Mouse (Mus musculus) forebrain, embryonic 13.5 days (tissue): ENCODE results near the gene Myh7. TPM values are rescaled to one million over a fixed set of nuclear protein-coding genes. Genes with fewer than 3 reads are reported as not detected.
A peak's percentile ranks its signal among the peaks of the same experiment; 100 is the strongest.
"Not testable (repeated sequence)": the region's sequence is repeated elsewhere in the genome, so short reads cannot be mapped to it uniquely, and the experiment has no call there.

ENCODE experiments used
- ATAC-seq: fragments of 200-750 bp; cut with Nextera tagmentation; 2 replicates; pipeline ENCODE4 v1.8.0; 2017
- H3K27ac ChIP-seq: fragments of 300-500 bp; sonication (generic); 2 replicates; pipeline ENCODE4 v1.5.1; 2015; ENCODE audit warnings: inconsistent platforms, mild to moderate bottlenecking, moderate library complexity
- H3K27me3 ChIP-seq: fragments of 300-500 bp; sonication (generic); 2 replicates; pipeline ENCODE4 v1.6.1; 2015; ENCODE audit warnings: mild to moderate bottlenecking, inconsistent platforms
- H3K36me3 ChIP-seq: fragments of 300-500 bp; sonication (generic); 2 replicates; pipeline ENCODE4 v1.6.1; 2015; ENCODE audit warnings: mild to moderate bottlenecking, inconsistent platforms; ENCODE audit not compliant: poor library complexity, severe bottlenecking
- H3K4me1 ChIP-seq: fragments of 300-500 bp; sonication (generic); 2 replicates; pipeline ENCODE4 v1.6.1; 2015; ENCODE audit warnings: inconsistent platforms
- H3K4me2 ChIP-seq: fragments of 300-500 bp; sonication (generic); 2 replicates; pipeline ENCODE4 v1.6.1; 2015; ENCODE audit warnings: inconsistent platforms, mild to moderate bottlenecking, moderate library complexity
- H3K4me3 ChIP-seq: fragments of 300-500 bp; sonication (generic); 2 replicates; pipeline ENCODE4 v1.5.1; 2015; ENCODE audit warnings: mild to moderate bottlenecking, inconsistent platforms
- H3K9ac ChIP-seq: fragments of 300-500 bp; sonication (generic); 2 replicates; pipeline ENCODE4 v1.6.1; 2015; ENCODE audit warnings: mild to moderate bottlenecking, inconsistent platforms
- H3K9me3 ChIP-seq: fragments of 300-500 bp; sonication (generic); replicated peaks from 2 replicates; pipeline ENCODE4 v1.6.1; 2016; ENCODE audit warnings: inconsistent platforms
- whole genome bisulfite sequencing: fragments of 180-500 bp; shearing (Covaris S2); methylation state at CpG from one replicate; pipeline ENCODE4 v1.1.7; 2015; 5-methylcytosine and 5-hydroxymethylcytosine counted together
- polyA plus RNA-seq: library from polyadenylated mRNA; unstranded; fragments of >200 nt; fragmentation: Nextera tagmentation; extraction: Ambion mirVana; gene quantifications from 2 replicates; pipeline ENCODE4 v1.2.1, GENCODE M21; 2015

Gene Myh7
- polyA plus RNA-seq, 1 experiment from 2014 or later, result 2.5 TPM

DNA sequence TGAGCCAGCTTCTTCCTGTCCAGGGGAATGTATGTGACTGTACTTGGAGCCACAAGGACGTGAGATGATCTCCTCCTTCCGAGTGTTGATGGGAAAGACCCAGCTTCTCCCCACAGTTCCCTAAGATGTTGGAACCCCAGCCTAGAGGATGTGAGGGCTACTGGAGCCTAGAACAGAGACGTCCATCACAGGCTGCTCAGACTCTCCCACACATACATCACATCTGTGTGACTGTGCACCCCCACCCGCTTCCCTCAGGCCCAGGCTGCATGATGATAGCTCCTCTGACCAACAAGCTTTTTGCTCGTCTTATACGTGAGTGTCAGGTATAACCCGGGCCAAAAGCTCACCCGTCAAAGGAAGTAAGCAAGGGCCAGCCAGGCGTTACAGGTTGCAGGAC, 45.6 kb downstream of the Myh7 start:
- no peaks in the 10 kb centered on the region for H3K27me3 ChIP-seq
- H3K36me3 ChIP-seq, result no peaks in the 10 kb centered on the region
- no peak overlapping the region for H3K4me2 ChIP-seq
- H3K4me1 ChIP-seq, result no peaks in the 10 kb centered on the region
- no peak overlapping the region for H3K27ac ChIP-seq
- WGBS, result 90% methylated on average over 9 of the region's 9 CpGs
- H3K9me3 ChIP-seq, result no peaks in the 10 kb centered on the region
- H3K4me3 ChIP-seq, result no peak overlapping the region
- ATAC-seq, result no peak
- H3K9ac ChIP-seq, result no peak overlapping the region

DNA sequence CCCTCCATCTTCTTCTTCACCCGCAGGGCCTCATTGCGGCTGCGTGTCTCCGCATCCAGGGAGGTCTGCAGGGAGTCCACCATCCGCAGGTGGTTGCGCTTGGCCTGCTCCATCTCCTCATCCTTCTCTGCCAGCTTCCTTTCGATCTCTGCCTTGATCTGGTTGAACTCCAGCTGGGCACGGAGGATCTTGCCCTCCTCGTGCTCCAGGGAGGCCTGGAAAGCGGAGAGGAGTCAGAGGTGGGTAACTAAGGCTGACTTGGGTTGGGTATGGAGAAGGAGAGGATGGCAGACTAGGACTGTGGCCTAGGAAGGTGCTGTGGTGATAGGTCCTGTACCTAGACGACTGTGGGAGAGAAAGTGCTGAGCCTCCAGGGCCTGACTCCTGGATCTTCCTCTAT, 47.4 kb downstream of the Myh7 start:
- not testable (repeated sequence) for H3K27ac ChIP-seq, H3K4me1 ChIP-seq, H3K9me3 ChIP-seq, H3K36me3 ChIP-seq, H3K27me3 ChIP-seq, H3K4me3 ChIP-seq, ATAC-seq, H3K9ac ChIP-seq, H3K4me2 ChIP-seq
- WGBS, result 88% methylated on average over 11 of the region's 11 CpGs

DNA sequence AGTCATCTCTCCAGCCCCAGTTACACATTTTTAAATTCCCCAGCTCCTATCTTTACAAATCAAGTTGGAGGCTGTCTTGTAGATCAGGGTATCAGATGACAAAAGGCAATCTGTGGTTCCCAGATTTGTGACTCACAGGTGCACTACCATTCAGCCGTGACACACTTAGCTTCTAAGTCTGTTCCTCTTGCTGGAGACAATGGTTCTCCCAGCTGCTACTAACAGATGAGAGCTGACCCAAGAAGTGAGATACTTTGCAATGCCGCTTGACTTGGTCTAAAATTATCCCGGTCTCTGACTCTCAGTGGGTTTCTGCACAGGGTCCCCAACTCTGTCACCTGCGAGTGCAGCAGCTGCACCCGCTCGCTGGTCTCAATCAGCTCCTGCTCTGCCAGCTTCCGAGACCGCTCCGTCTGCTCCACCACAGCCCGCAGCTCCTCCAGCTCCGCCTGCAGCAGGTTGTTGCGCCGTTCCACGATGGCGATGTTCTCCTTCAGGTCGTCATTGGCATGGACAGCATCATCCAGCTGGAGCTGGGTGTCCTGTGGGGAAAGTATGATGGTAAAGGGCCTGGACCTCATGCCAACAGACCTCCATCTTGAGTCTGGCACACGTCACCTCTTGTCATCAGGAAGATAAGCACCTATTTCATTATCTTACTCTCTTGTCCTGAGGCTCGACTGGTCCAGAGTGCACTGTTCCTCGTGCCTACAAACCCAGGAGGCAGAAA, 48.3 kb downstream of the Myh7 start:
- H3K4me1 ChIP-seq, result no peaks in the 10 kb centered on the region
- H3K4me2 ChIP-seq, result no peak overlapping the region
- no peaks in the 10 kb centered on the region for H3K36me3 ChIP-seq
- H3K27me3 ChIP-seq, result no peaks in the 10 kb centered on the region
- ATAC-seq, result no peak
- H3K4me3 ChIP-seq, result no peak overlapping the region
- WGBS, result 86% methylated on average over 19 of the region's 19 CpGs
- H3K9ac ChIP-seq, result no peak overlapping the region
- H3K9me3 ChIP-seq, result no peaks in the 10 kb centered on the region
- no peak overlapping the region for H3K27ac ChIP-seq

DNA sequence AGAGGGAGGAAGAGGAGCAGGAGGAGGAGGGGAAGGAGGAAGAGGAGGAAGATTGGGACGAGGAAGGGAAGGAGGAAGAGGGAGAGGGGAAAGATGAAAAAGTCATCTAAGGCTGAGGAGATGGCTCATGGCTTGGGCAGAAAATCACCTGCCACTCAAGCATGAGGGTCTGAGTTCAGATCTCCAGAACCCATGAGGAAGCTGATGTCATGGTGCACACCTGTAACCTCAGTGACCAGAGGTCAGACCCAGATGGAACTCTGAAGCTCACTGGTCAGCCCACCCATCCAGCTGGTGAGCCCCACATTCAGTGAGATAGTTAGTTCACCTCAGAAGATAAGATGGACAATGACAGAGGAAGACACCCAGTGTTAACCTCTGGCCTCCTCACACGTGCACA, 49.5 kb downstream of the Myh7 start:
- Histone ChIP-seq H3K4me1 (no peaks in the 10 kb centered on the region), H3K36me3 (no peaks in the 10 kb centered on the region), H3K27ac (no peak overlapping the region), H3K9me3 (no peaks in the 10 kb centered on the region), H3K4me3 (no peak overlapping the region), H3K27me3 (no peaks in the 10 kb centered on the region), H3K4me2 (no peak overlapping the region), H3K9ac (no peak overlapping the region)
- 66% methylated on average over 2 of the region's 2 CpGs for WGBS
- ATAC-seq, result no peak

DNA sequence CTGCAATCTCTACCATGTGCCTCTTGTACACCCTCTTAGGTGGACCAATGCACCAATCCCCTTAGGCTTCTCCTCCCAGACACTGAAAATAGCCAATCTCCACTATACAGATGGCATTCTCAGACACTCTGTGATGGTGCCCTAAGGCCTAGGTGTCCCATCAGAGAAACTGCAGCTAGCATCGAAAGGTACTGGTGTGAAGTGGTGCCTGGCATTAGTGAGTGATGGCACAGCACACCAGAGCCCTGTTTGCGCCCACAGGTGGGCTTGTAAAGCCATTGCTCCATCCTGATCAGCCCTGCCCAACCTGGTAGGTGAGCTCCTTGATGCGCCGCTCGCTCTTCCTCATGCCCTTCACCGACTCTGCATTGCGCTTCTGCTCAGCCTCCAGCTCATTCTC, 50.5 kb downstream of the Myh7 start:
- H3K9me3 ChIP-seq, result no peaks in the 10 kb centered on the region
- H3K27me3 ChIP-seq, result no peaks in the 10 kb centered on the region
- no peak overlapping the region for H3K4me2 ChIP-seq
- no peak overlapping the region for H3K9ac ChIP-seq
- H3K4me1 ChIP-seq, result no peaks in the 10 kb centered on the region
- no peak overlapping the region for H3K4me3 ChIP-seq
- no peaks in the 10 kb centered on the region for H3K36me3 ChIP-seq
- WGBS, result 95% methylated on average over 7 of the region's 7 CpGs
- no peak for ATAC-seq
- H3K27ac ChIP-seq, result no peak overlapping the region

DNA sequence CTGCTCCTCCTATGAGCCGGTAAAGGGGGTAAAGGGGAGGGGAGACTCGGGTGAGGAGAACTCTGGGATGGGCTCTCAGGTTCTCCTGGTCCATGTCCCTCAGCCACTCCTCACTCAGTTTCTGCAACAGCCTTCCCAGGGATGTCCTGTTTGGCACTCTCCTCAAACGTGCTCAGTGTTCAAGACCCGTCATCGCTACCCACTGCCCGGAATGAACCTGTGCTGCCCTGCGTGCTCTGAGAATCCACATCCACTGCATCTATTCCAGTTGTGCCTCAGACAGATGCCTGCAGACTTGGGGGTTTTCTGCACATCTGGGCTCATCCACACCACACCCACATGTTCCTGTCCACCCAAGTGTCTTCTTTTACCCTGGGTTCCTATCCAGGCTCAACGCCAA, 51.9 kb downstream of the Myh7 start:
- Histone ChIP-seq H3K27me3 (no peaks in the 10 kb centered on the region), H3K9me3 (no peaks in the 10 kb centered on the region), H3K9ac (no peak overlapping the region), H3K4me2 (no peak overlapping the region), H3K27ac (no peak overlapping the region), H3K4me3 (no peak overlapping the region), H3K4me1 (no peaks in the 10 kb centered on the region), H3K36me3 (no peaks in the 10 kb centered on the region)
- ATAC-seq, result no peak
- WGBS, result 93% methylated on average over 8 of the region's 8 CpGs

DNA sequence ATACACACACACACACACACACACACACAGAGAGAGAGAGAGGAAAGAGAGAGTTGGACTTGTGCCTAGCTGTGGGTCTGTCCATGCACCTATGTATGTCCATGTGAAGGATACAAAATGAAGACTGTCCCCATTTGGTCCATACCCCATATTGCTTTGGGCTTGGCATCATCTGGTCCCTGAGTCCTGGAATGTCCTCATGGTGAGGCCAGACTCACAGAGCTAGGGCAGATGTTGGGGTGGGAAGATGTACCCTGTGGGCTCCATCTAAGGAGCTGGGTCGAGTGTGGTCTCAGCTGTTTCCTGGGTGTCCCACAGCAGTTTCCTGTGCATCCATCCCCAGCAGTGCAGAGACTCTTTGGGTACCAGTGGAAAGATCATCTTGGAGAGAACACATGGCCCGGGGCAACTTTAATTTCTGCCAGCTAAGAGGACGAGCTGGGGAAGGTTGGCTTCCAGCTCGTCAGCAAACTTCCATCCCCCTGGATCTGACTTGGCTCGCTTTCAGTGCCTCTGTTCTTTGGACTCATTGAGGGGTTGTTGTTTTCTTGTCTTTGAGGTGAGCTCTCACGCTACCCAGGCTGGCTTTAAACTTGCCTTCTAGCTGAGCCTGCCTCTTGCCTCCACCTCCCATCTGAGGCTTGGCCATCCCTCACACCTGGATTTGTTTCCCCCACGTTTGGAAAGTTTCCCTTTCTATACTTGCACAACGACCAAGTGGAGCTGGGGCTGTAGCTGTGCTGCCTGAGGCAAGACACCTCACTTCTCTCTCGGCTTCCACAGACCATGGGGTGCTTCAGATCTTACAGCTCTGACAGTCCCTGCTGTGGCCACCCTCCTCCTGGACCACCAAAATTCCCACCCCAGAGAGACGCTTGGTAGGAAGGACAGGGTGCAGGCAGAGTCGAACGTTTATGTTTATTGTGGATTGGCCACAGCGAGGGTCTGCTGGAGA, 53.1 kb downstream of the Myh7 start:
- H3K9ac ChIP-seq, result no peak overlapping the region
- peaks cover 4% of the 10 kb centered on the region; the same call in 1 of the 2 replicates for H3K4me1 ChIP-seq
- no peak overlapping the region for H3K4me2 ChIP-seq
- H3K4me3 ChIP-seq, result no peak overlapping the region
- H3K9me3 ChIP-seq, result no peaks in the 10 kb centered on the region
- H3K36me3 ChIP-seq, result no peaks in the 10 kb centered on the region
- 66% methylated on average over 13 of the region's 13 CpGs for WGBS
- H3K27me3 ChIP-seq, result no peaks in the 10 kb centered on the region
- H3K27ac ChIP-seq, result no peak overlapping the region
- no peak for ATAC-seq

DNA sequence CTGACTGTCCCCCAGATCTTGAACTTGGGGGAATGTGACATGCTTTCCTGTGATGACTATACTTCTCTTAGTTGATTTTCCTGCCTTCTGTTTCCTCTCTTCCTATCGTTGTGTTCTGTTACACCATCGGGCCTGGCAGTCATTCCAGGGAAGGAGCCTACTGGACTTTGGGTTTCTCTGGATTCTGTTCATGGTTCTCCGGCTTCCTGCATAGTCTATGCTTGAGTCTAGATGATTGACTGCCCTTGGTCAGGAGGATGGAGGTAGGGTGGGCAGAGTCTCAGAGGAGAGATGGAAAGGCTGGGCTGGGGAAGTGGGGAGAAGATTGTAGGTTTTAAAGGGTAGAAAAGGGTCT, 54.3 kb downstream of the Myh7 start:
- H3K27me3 ChIP-seq, result no peaks in the 10 kb centered on the region
- peaks cover 14% of the 10 kb centered on the region for H3K4me1 ChIP-seq
- H3K4me2 ChIP-seq, result no peak overlapping the region
- no peaks in the 10 kb centered on the region for H3K36me3 ChIP-seq
- WGBS, result 91% methylated on average over 3 of the region's 3 CpGs
- H3K27ac ChIP-seq, result no peak overlapping the region
- H3K9me3 ChIP-seq, result no peaks in the 10 kb centered on the region
- no peak overlapping the region for H3K9ac ChIP-seq
- H3K4me3 ChIP-seq, result no peak overlapping the region
- ATAC-seq, result no peak

DNA sequence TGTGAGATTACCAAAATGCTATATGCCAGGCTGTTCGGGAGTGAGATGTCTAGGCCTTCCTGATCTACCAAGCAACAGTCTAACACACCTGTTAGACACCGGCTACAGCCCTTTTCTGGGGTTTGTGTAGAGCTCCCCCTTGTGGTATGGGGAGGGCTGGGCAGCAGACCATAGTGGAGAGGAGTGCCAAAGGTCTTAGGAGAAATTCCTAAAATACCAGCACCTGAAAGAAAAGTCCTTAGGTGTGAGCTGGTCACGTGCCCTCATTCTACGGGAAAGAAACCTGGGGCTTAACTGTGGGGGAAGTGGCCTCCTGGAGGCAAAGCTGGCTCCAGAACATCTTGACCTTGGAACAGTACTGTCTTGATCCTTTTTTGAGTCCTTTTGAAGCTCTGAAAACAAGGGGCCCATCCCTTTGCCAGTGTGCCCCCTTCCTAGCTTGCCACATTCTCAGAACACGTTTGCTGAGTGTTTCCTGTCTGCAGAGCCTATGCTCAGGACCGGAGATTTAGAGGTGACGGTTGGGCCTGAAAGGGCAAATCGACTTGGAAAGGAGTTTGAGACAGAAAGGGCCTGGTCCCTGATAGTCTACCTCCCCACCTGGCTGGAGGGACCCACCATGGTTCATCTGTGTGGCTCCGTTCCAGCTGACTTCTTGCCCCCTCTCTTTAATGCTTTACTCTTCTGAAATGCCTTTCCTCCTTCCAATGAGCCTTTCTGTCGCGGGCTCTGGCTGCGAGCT, 54.8 kb downstream of the Myh7 start:
- H3K4me1 ChIP-seq, result peaks cover 14% of the 10 kb centered on the region
- no peak overlapping the region for H3K4me3 ChIP-seq
- H3K9me3 ChIP-seq, result no peaks in the 10 kb centered on the region
- no peaks in the 10 kb centered on the region for H3K36me3 ChIP-seq
- ATAC-seq, result peak; percentile 41; the same call in 1 of the 2 replicates
- WGBS, result 52% methylated on average over 12 of the region's 12 CpGs
- H3K9ac ChIP-seq, result no peak overlapping the region
- H3K27ac ChIP-seq, result no peak overlapping the region
- H3K27me3 ChIP-seq, result no peaks in the 10 kb centered on the region
- no peak overlapping the region for H3K4me2 ChIP-seq

DNA sequence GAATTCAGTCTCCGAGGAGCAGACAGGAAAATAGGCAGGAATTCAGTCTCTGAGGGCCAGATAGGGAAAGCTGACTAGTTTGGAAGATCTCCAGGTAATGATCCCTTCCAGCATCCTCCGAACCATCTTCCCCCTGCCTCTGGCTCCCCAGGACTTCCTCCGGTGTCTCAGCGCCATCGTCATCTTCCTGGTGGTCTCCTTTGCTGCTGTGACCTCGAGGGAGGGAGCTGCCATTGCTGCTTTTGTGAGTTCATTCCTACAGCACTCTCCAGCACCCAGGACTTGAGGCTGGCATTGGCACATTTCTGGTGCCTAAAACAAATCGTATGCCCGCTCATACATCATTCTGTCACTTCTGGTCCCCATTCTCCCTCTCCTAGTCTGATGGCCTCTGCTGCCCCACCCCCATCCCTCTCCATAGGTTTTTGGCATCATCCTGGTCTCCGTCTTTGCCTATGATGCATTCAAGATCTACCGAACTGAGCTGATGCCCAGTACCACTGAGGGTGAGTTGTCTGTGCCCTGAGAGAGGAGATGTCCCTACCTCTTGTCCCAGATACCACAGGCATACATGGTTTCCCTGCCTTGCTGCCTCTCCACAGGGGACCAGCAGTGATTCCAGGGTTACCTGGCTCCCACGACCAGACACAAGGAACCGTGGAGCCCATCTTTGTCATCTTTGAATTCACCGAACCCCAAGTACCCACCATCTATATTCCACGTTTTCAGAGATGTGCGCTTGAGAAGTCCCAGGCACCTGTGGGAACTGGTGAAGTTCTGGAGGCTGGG, 55.8 kb downstream of the Myh7 start:
- ATAC-seq, result no peak
- Histone ChIP-seq H3K4me1 (peaks cover 14% of the 10 kb centered on the region), H3K27ac (no peak overlapping the region), H3K9me3 (no peaks in the 10 kb centered on the region), H3K9ac (no peak overlapping the region), H3K36me3 (no peaks in the 10 kb centered on the region), H3K4me3 (no peak overlapping the region), H3K27me3 (no peaks in the 10 kb centered on the region), H3K4me2 (no peak overlapping the region)
- 80% methylated on average over 15 of the region's 15 CpGs for WGBS

DNA sequence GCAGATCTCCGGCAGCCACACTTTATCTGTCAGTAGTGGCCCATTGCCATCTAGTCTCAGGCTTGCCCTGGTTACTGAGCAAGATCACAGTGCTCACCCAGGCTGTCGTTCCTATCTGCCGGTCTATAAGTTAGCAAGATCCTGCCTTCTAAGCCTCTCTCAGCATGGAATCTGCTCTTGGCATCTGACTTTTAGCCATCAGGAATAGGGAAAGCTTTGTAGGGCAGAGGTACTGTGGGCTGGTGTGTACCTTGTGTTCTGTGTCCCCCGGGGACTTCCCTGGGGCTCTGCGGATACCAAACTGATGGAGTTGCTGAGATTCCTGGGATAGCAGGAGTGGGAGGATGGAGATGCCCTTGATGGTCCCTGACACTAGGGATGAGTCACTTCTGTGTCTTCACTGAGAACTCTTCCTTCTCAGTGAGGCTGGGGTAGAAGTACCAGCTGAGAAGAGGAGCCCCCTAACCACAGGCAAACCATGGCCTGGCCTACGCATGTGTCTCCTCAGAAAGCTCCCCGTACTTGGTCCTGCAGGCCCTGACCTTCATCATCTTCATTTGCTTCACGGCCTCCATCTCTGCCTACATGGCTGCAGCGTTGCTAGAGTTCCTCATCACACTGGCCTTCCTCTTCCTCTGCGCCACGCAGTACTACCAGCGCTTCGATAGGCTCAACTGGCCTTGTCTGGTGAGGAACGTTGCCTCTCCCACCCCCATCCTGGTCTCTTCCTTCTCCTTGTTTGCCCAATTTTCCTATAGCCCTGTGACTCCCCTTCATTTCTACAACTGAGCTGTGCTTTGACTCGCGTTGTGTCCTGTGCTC, 56.9 kb downstream of the Myh7 start:
- no peak overlapping the region for H3K4me3 ChIP-seq
- H3K27ac ChIP-seq, result no peak overlapping the region
- H3K9ac ChIP-seq, result no peak overlapping the region
- H3K9me3 ChIP-seq, result no peaks in the 10 kb centered on the region
- 93% methylated on average over 16 of the region's 16 CpGs for WGBS
- no peaks in the 10 kb centered on the region for H3K36me3 ChIP-seq
- no peaks in the 10 kb centered on the region for H3K27me3 ChIP-seq
- peaks cover 16% of the 10 kb centered on the region for H3K4me1 ChIP-seq
- no peak overlapping the region for H3K4me2 ChIP-seq
- ATAC-seq, result no peak
